Mouse (Mus musculus): ENCODE results near the gene Plin4.
"Not testable (repeated sequence)": the region's sequence is repeated elsewhere in the genome, so short reads cannot be mapped to it uniquely, and the experiment has no call there.

Gene Plin4

DNA sequence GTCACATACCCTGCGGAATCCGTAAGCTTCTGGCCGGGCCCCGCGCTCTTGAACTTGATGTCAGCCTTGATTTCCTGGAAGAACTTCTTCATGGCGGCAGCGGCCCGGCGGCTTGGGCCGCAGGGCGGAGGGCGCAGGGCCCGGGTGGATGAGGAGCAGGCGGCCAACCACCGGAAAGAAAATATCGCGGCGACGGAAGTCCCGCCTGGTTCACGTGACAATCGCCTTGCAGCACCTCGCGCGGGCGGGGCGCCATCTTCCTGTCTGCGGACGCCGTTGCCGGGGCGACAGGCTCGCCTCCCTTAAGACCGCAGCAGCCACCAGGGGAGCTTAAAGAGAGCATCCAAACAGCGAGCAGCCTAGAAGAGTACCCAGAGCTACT, 34.8 kb downstream of the Plin4 start, which contains the start of gene Ubxn6:
Gene Ubxn6, minus strand, starts transcription at position 202 of the 382 bp plus-strand sequence.
- in situ Hi-C loops (cut with MboI; ENCODE audit: low pct_unique_long_range_greater_than_20kb in 1 of 2, low sequenced_read_pairs in 2 of 2, unreplicated experiment in 1 of 2), result no loop called here

GRCm38 (mm10) chr17:56074097-56074826, 35.3 kb downstream of the Plin4 start:
- in situ Hi-C loops (cut with MboI; ENCODE audit: low pct_unique_long_range_greater_than_20kb in 1 of 2, low sequenced_read_pairs in 2 of 2, unreplicated experiment in 1 of 2), result no loop called here

DNA sequence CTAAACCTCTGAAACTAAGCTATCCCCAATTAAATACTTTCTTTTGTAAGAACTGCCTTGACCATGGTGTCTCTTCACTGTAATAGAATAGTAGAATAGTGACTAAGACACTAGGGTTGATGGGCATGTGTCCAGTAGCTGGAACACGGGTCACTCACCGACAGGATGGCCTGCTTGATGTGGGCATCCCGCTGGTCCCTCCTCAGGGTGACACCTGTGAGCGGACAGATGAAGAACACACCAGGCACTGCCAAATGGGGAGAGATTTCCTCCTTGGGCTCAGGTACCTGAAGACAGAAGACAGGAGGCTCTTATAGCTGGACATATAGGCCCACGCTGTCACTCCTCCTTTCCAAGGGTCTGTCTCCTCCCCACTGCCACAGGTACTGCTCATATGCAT, 37.4 kb downstream of the Plin4 start:
- in situ Hi-C loops (cut with MboI; ENCODE audit: low pct_unique_long_range_greater_than_20kb in 1 of 2, low sequenced_read_pairs in 2 of 2, unreplicated experiment in 1 of 2), result no loop called here

GRCm38 (mm10) chr17:56071126-56071525, 38.5 kb downstream of the Plin4 start:
- in situ Hi-C loops (cut with MboI; ENCODE audit: low pct_unique_long_range_greater_than_20kb in 1 of 2, low sequenced_read_pairs in 2 of 2, unreplicated experiment in 1 of 2), result no loop called here

GRCm38 (mm10) chr17:56069066-56069465, 40.5 kb downstream of the Plin4 start:
- in situ Hi-C loops (cut with MboI; ENCODE audit: low pct_unique_long_range_greater_than_20kb in 1 of 2, low sequenced_read_pairs in 2 of 2, unreplicated experiment in 1 of 2), result no loop called here

- in situ Hi-C loops (cut with MboI; ENCODE audit: low pct_unique_long_range_greater_than_20kb in 1 of 2, low sequenced_read_pairs in 2 of 2, unreplicated experiment in 1 of 2), result no loop called here
Observed at GRCm38 (mm10) chr17:56066451-56066850, 43.2 kb downstream of the Plin4 start.

GRCm38 (mm10) chr17:56065715-56066114, 43.9 kb downstream of the Plin4 start:
- in situ Hi-C loops (cut with MboI; ENCODE audit: low pct_unique_long_range_greater_than_20kb in 1 of 2, low sequenced_read_pairs in 2 of 2, unreplicated experiment in 1 of 2), result not testable (repeated sequence)

DNA sequence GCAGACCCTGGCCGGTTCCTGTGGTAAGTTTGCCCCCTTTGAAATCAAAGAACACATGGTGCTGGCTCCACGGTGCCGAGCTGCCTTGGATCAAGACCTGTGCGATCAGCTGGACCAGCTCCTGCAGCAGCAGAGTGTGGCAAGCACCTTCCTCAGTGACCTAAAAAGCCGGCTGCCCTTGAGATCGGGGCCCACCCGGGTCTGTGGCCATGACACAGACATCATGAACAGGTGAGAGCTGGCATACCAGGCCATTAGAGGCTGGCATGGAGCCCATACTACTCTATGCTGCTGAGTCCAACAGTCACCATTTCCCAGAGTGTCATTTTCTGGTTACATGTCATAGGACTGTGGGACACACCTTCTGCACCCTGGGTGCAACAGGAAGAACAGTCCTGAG, 47.5 kb downstream of the Plin4 start:
- in situ Hi-C loops (cut with MboI; ENCODE audit: low pct_unique_long_range_greater_than_20kb in 1 of 2, low sequenced_read_pairs in 2 of 2, unreplicated experiment in 1 of 2), result no loop called here

- in situ Hi-C loops (cut with MboI; ENCODE audit: low pct_unique_long_range_greater_than_20kb in 1 of 2, low sequenced_read_pairs in 2 of 2, unreplicated experiment in 1 of 2), result no loop called here
Observed at GRCm38 (mm10) chr17:56057381-56058120, 52.1 kb downstream of the Plin4 start.

GRCm38 (mm10) chr17:56055945-56056678, 53.5 kb downstream of the Plin4 start:
- in situ Hi-C loops (cut with MboI; ENCODE audit: low pct_unique_long_range_greater_than_20kb in 1 of 2, low sequenced_read_pairs in 2 of 2, unreplicated experiment in 1 of 2), result no loop called here

DNA sequence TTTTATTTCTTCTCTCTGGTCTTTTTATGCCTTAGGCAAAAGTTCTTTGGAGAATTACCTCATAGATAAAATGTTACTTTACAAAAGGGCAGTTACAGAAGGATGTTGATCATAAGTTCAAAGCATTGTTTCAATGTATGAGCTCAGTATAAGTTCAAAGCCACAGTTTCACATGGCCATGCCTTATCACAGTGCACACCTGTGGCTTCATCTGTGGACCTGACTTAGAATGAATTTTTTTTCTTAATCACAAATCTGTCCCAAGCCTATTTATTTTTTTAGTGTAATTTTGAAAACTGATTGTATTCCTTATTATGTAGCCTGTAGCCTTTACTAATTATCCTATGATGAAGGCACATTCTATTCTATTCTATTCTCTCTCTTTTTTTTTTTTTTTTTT, 54.7 kb downstream of the Plin4 start:
- in situ Hi-C loops (cut with MboI; ENCODE audit: low pct_unique_long_range_greater_than_20kb in 1 of 2, low sequenced_read_pairs in 2 of 2, unreplicated experiment in 1 of 2), result no loop called here

DNA sequence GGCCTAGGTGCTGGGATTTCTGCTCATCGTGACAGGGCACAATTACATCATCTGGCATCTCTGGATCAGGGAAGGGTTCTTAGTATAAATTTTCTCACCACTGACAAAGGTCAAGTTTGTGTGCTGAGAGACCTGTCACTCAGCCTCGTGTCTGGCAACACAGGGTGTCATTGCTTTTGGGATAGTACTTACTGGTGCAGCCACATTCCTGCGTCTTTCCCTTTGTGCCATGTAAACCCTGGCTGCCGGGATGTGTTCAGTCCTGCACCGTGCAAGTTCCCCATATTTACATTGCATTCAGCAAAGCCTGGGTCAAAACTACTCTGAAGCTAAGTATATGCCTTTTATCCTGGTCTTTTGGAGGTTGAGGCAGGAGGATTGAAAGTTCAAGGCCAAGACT, 58.2 kb downstream of the Plin4 start:
- in situ Hi-C loops (cut with MboI; ENCODE audit: low pct_unique_long_range_greater_than_20kb in 1 of 2, low sequenced_read_pairs in 2 of 2, unreplicated experiment in 1 of 2), result no loop called here
